Mouse (Mus musculus): ENCODE measurements around the gene Cep72.

DNA sequence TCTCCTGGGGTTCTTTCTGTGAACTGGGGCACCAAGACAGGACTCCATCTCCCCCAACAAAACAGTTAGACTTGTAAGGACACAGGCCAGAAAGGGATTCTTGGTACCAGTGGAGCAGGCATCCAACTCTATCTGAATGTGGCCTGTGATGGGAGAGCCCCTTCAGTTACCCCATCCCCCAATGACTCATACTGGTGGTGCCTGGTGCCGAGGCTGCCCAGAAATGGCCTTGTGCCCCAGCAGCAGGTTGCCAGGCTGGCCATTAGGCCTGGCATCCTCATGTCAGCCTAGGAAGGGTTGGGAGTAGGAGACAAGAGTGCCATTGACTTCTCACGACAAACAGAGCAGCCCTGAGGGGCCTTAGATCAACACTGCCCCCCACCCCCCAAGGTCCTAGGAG is 34.0 kb downstream of the Cep72 start:
- TF ChIP-seq CTCF (conservative IDR thresholded peaks at IDR 0.05 in 1 of 2, IDR thresholded peaks at IDR 0.05 in 1 of 2; ENCODE audit: low read depth in 2 of 2, low read length in 2 of 2) = no peak
- no peak for TF ChIP-seq GABPA (IDR thresholded peaks at IDR 0.05; ENCODE audit: insufficient replicate concordance, low read depth, low read length)
- peak; percentile 26; the same call in 1 of the 2 replicates for TF ChIP-seq EP300 (IDR thresholded peaks at IDR 0.05; ENCODE audit: low read length)
- TF ChIP-seq POLR2A (IDR thresholded peaks at IDR 0.05; ENCODE audit: low read depth, low read length) = no peak
- no peak for TF ChIP-seq NELFE (IDR thresholded peaks at IDR 0.05; ENCODE audit: low read depth, low read length)
- no peak for TF ChIP-seq CHD2 (IDR thresholded peaks at IDR 0.05; ENCODE audit: low read length)
- no peak for TF ChIP-seq SIN3A (IDR thresholded peaks at IDR 0.05; ENCODE audit: low read length)
- TF ChIP-seq KAT2A (IDR thresholded peaks at IDR 0.05; ENCODE audit: insufficient replicate concordance, low read length) = no peak
- TF ChIP-seq ZNF384 (IDR thresholded peaks at IDR 0.05; ENCODE audit: low read depth, low read length) = no peak
